ENCODE assay signal across 22 mouse cellular contexts in the genomic region with DNA sequence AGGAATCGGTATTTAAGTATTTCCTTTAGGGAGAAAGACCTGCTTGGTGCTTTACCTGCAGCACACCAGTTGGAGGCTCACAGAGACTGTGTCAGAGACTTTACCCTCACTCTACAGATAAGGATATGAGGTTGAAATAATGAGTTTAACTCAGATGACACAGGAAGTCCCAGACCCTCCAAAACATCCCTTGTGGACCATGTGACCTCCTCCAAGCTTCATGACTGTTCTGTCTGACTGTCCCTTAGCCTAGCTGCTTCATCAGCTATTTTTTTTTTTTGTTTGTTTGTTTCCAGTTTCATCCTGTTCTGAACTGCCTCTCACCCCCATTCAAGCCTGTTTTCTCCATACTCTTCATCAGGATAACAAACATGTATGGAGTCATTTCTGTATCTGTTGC. TPM values are rescaled to one million over a fixed set of nuclear protein-coding genes. Genes with fewer than 3 reads are reported as not detected.
DNase-seq lines count a peak whose midpoint lies in the region; ATAC-seq and TF ChIP-seq lines count a peak whose summit lies in the region.
"Had no signal": no experiment of that assay in that cellular context is flagged by ENCODE, and none has a peak within 500 bp of the region (broad histone marks: within the 10 kb centered on the region; RNA-seq: fewer than 3 reads in every experiment).

No protein-coding gene starts in this region.

- H3K27me3 ChIP-seq in liver, embryonic 14.5 days (ENCODE audit: control insufficient read depth, insufficient read depth, low read length): no peaks in the 10 kb centered on the region
- H3K27me3 ChIP-seq: forebrain, embryonic 13.5 days; hindbrain, embryonic 12.5 days had no signal

- H3K79me2 ChIP-seq in macrophage (ENCODE audit: inconsistent target): peaks cover 88% of the 10 kb centered on the region

- no peak overlapping the region for H3K27ac ChIP-seq in liver, embryonic 14.5 days
- peak overlapping the region; percentile 54 for H3K27ac ChIP-seq in bone marrow macrophage, adult 2 months (ENCODE audit: insufficient read depth, low read depth, low read length)
- H3K27ac ChIP-seq in macrophage: peak overlapping the region; percentile 62
- H3K27ac ChIP-seq: embryonic facial prominence, embryonic 10.5 days; forebrain, embryonic 13.5 days; heart, embryonic 10.5 days; hindbrain, embryonic 12.5 days had no signal

- no peak for TF ChIP-seq CTCF in liver, embryonic 14.5 days (IDR thresholded peaks at IDR 0.05; ENCODE audit: low read depth)
- TF ChIP-seq CTCF in bone marrow macrophage, adult 2 months (IDR thresholded peaks at IDR 0.05; ENCODE audit: low read depth, low read length): no peak

- no peak overlapping the region for H3K4me2 ChIP-seq in liver, embryonic 14.5 days (ENCODE audit: low read depth)
- H3K4me2 ChIP-seq: forebrain, embryonic 13.5 days; hindbrain, embryonic 12.5 days had no signal

- 0 out of 2 replicates have a peak, but pooled peaks have one; percentile 28 for ATAC-seq in liver, embryonic 14.5 days (ENCODE audit: insufficient read depth)
- ATAC-seq: forebrain, embryonic 13.5 days; forebrain, postnatal 0 days; hindbrain, embryonic 16.5 days had no signal

- H3K9me3 ChIP-seq in liver, embryonic 14.5 days (ENCODE audit: control insufficient read depth, low read length): no peaks in the 10 kb centered on the region
- H3K9me3 ChIP-seq: embryonic facial prominence, embryonic 10.5 days; forebrain, embryonic 13.5 days; G1E; heart, embryonic 10.5 days; hindbrain, embryonic 12.5 days had no signal

- no peaks in the 10 kb centered on the region for H3K36me3 ChIP-seq in liver, embryonic 14.5 days (replicated peaks; ENCODE audit: control insufficient read depth, insufficient read depth, low read depth)
- H3K36me3 ChIP-seq in macrophage (ENCODE audit: inconsistent target): no peaks in the 10 kb centered on the region; the same call in 1 of the 2 replicates
- H3K36me3 ChIP-seq: embryonic facial prominence, embryonic 10.5 days; G1E; heart, embryonic 10.5 days; hindbrain, embryonic 12.5 days had no signal

- WGBS in liver, embryonic 14.5 days (ENCODE audit: insufficient replicate concordance): 36% methylated on average over 1 of the region's 1 CpGs
- 54% methylated on average over 1 of the region's 1 CpGs for WGBS in macrophage (ENCODE audit: missing documents)

- TF ChIP-seq EP300 in liver, embryonic 14.5 days (IDR thresholded peaks at IDR 0.05; ENCODE audit: low read depth): no peak

- no peak for TF ChIP-seq POLR2A in bone marrow macrophage, adult 2 months (IDR thresholded peaks at IDR 0.05; ENCODE audit: borderline replicate concordance, low read depth, low read length)

- no peak overlapping the region for H3K4me3 ChIP-seq in liver, embryonic 14.5 days (ENCODE audit: insufficient read depth in 1 of 2, low read depth in 2 of 2, low read length in 2 of 2)
- H3K4me3 ChIP-seq in bone marrow macrophage, adult 2 months (ENCODE audit: insufficient read depth, low read length): peak overlapping the region; percentile 42
- H3K4me3 ChIP-seq in macrophage (ENCODE audit: inconsistent target): peak overlapping the region; percentile 23
- H3K4me3 ChIP-seq: embryonic facial prominence, embryonic 10.5 days; forebrain, embryonic 13.5 days; heart, embryonic 10.5 days; hindbrain, embryonic 12.5 days had no signal

- no peak overlapping the region for H3K9ac ChIP-seq in liver, embryonic 14.5 days (replicated peaks)
- H3K9ac ChIP-seq: forebrain, embryonic 13.5 days; forebrain, postnatal 0 days; hindbrain, embryonic 12.5 days had no signal

- 0 out of 4 replicates have a peak, but pooled peaks cover 0 to 2% of the 10 kb centered on the region in 2 experiments for H3K4me1 ChIP-seq in liver, embryonic 14.5 days (replicated peaks; ENCODE audit: control insufficient read depth in 2 of 2, insufficient read depth in 2 of 2, low read length in 1 of 2)
- peaks cover 52% of the 10 kb centered on the region for H3K4me1 ChIP-seq in bone marrow macrophage, adult 2 months (ENCODE audit: control insufficient read depth, insufficient read depth, low read length)
- H3K4me1 ChIP-seq: embryonic facial prominence, embryonic 10.5 days; forebrain, embryonic 13.5 days; hindbrain, embryonic 12.5 days had no signal

- no peak for DNase-seq in liver, embryonic 14.5 days (ENCODE audit: low read depth in 3 of 3, low spot score in 3 of 3)
- no peak for DNase-seq in liver
- DNase-seq in adrenal gland, adult (ENCODE audit: inconsistent age in 2 of 2, low spot score in 1 of 2): no peak
- DNase-seq in lung, postnatal 10 days: no peak
- DNase-seq: adrenal gland, postnatal 14 days; cerebellum, adult 2 months; cerebellum, postnatal 10 days; forebrain, postnatal 0 days; gastrocnemius, postnatal 36 days; heart, adult 11 months; heart, postnatal 10 days; heart, postnatal 4 days had no signal

RNA-seq across cellular contexts. Expression of gene Mrc1, which starts 3.7 kb away (rescaled TPM):
- polyA plus RNA-seq in liver, embryonic 14.5 days (2012; rRNA removed): 3.9 and 5.6 TPM in 2 replicates
- polyA plus RNA-seq in liver, embryonic 14.5 days (2014; fragmentation: Nextera tagmentation; extraction: Ambion mirVana): 8.1 and 8.3 TPM in 2 replicates
- polyA plus RNA-seq in bone marrow macrophage, adult 2 months (2012; ENCODE audit: insufficient read depth, insufficient read length, missing spikeins): 471 and 498 TPM in 2 replicates
- 1,000 to 10,000 TPM in 1 of 26 experiments, 100 to 1,000 TPM in 23, 10 to 100 TPM in 2; 34.8 to 1,051 (median 333) TPM for total RNA-seq in macrophage (2018; cell fraction: chromatin; rRNA removed)
- 100 to 1,000 TPM in 15 of 26 experiments, 10 to 100 TPM in 11; 59.1 to 579 (median 243) TPM for total RNA-seq in macrophage (2018; cell fraction: cytosol; rRNA removed)
- 1,000 to 10,000 TPM in 7 of 26 experiments, 100 to 1,000 TPM in 19; 105 to 2,075 (median 421) TPM for total RNA-seq in macrophage (2018; cell fraction: nucleus; rRNA removed)
- polyA plus RNA-seq in macrophage (2018): 311 to 697 TPM (median 500 TPM) in 3 replicates
- polyA plus RNA-seq: G1E had no signal

RNA-seq across cellular contexts. Expression of gene Tmem236, which starts 58.6 kb away (rescaled TPM):
- polyA plus RNA-seq in liver, embryonic 14.5 days (2012; rRNA removed): 0.05 and 0.06 TPM in 2 replicates
- polyA plus RNA-seq in liver, embryonic 14.5 days (2014; fragmentation: Nextera tagmentation; extraction: Ambion mirVana): 0.06 and 0.09 TPM in 2 replicates
- 0.36 TPM in 1 of 2 replicates, not detected in the other for polyA plus RNA-seq in bone marrow macrophage, adult 2 months (2012; ENCODE audit: insufficient read depth, insufficient read length, missing spikeins)
- total RNA-seq in macrophage (2018; cell fraction: chromatin; rRNA removed): under 1 TPM in 10 of 26 experiments, not detected in 16; 0.18 to 0.47 (median 0.21) TPM
- under 1 TPM in 7 of 26 experiments, not detected in 19; 0.03 to 0.06 (median 0.04) TPM for total RNA-seq in macrophage (2018; cell fraction: cytosol; rRNA removed)
- under 1 TPM in 12 of 26 experiments, not detected in 14; 0.12 to 0.77 (median 0.22) TPM for total RNA-seq in macrophage (2018; cell fraction: nucleus; rRNA removed)
- polyA plus RNA-seq in macrophage (2018): not detected in 3 replicates
- total RNA-seq: adrenal gland, adult 18-20 months; adrenal gland, postnatal 14 days; heart, postnatal 10 days had no signal
- polyA plus RNA-seq: embryonic facial prominence, embryonic 10.5 days; G1E; heart, embryonic 10.5 days; heart, embryonic 14.5 days; hindbrain, embryonic 12.5 days had no signal

Comparison
In these comparisons a context has a peak if more than half of its experiments do, and no peak if none do; other contexts are left out.
1. H3K4me3 ChIP-seq: peak in bone marrow macrophage, adult 2 months (single experiment) and macrophage (single experiment); none in liver, embryonic 14.5 days (0 of 2).
2. RNA of gene Mrc1, which starts 3.7 kb away (polyA plus RNA-seq): 311 to 697 TPM in macrophage and 471 to 498 TPM in bone marrow macrophage, adult 2 months; 3.9 to 8.3 TPM in liver, embryonic 14.5 days; every median in the first group is over 10 times any median in the second.